Mouse (Mus musculus): ENCODE measurements at regions not wholly inside any gene's neighbourhood (a gene's known extent, or its start where the extent isn't known, plus 50 kb on each side); places are given as distances from the start of the nearest gene placed in this dataset.

- TF ChIP-seq CTCF (conservative IDR thresholded peaks at IDR 0.05; ENCODE audit: insufficient read depth, insufficient read length, low read depth, low read length) (no peak), POLR2A (IDR thresholded peaks at IDR 0.05; ENCODE audit: low read depth, low read length) (no peak)
Observed at GRCm38 (mm10) chrX:158181486-158181885, 138.4 kb upstream of the Cnksr2 start.
